Mouse (Mus musculus): ENCODE measurements around the gene Tom1l2.

Gene Tom1l2

DNA sequence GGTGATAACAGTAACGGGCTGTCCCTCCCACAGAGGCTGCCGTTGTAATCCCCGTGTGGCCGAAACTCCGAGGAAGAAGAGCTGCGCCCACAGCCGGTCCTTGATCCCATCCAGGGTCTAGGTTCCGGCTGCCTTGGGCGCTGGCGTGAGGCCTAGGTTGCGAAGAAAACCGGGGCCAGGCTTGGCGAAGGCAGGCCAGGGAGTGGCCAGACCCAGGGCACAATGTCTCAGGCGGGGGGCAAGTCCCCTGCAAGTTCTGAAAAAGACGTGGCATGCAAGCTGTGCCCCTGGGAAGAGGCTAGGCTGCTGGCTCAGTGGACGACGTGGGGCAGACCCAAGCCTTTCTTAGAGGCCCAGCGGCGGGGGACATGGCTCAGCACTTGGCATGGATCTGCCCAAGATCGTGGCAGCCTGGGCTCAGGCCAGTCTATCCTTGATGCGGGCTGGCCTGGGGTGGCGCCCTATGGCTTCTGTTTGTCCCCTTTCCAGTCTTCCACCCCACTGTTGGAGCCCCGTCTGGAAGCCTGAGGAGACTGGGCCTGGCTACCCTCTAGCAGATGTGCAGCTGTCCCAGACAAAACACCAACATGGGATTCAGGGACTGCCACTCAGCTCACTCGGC is 154.6 kb downstream of the Tom1l2 start:
- no peak for DNase-seq

DNA sequence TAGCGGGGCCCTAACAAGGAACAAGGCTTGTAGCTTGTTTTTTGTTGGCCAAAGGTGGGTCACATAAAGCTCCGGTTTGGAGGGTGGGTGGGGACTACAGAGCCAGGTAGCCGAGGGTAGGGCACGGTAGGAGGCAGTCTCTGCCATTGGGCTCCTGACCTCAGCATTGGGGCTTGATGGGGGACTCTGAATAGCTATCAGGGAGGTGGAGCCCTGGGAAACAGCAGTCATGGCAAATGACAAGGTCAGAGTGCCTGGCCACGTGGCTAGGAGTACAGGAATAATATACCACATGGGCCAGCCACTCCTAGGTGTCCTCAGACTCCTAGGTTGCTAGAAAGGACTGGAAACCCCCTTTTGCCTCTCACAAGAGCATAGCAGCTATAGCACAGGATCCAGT is 156.4 kb downstream of the Tom1l2 start:
- DNase-seq: no peak

DNA sequence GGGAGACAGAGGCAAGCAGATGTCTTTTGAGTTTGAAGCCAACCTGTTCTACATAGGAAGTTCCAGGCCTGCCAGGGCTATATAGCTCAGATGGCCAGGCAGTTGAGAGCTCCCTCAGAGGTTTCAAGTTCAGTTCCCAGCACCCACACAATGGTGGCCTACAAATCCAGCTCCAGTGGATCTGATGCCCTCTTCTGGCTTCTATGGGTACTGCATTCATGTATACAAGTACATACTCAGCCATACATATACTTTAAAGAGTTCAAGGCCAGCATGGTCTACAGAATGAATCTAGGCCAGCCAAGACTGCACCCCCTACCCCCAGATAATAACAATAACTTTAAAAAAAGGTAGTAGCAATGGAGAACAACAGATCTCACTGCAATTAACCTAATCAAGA is 157.6 kb downstream of the Tom1l2 start:
- DNase-seq: no peak

DNA sequence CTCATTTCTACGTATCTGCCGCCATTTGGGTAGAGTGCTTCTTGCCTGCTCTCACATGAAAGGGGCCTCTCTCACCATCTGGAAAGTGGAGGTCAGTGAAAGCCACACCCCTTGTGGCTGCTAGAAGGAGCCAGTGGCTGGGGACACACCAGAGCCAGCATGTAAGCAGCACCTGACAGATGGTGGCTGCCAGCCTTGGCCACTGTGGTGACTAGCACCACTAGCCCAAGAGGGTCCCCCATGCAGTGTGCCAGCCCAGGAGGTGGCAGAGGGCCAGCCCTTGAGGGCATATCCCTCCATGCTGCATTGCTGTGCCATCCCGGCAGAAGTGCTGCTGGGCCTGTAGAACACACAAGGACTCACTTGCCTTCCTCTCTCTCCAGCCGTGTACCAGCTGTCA is 159.1 kb downstream of the Tom1l2 start:
- no peak for DNase-seq

DNA sequence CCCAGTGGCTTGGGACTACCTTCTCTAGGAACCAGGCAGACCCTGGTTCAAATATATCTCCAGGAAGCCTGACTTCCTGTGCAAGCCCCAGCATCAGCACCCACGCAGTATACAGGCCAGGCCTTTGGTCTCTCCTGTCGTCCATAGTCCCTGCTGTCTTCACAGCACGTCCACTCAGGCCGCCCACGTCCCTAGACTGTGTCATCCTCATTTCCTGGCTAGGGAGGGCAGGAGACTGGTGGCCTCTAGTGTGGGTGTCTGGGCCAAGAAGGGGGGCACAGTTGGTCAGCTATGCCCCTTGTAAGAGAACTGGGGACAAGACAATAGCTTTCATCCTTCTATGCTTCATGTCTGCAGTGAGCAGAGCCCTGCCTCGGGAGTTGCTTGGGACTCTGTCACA is 160.2 kb downstream of the Tom1l2 start:
- DNase-seq: no peak

DNA sequence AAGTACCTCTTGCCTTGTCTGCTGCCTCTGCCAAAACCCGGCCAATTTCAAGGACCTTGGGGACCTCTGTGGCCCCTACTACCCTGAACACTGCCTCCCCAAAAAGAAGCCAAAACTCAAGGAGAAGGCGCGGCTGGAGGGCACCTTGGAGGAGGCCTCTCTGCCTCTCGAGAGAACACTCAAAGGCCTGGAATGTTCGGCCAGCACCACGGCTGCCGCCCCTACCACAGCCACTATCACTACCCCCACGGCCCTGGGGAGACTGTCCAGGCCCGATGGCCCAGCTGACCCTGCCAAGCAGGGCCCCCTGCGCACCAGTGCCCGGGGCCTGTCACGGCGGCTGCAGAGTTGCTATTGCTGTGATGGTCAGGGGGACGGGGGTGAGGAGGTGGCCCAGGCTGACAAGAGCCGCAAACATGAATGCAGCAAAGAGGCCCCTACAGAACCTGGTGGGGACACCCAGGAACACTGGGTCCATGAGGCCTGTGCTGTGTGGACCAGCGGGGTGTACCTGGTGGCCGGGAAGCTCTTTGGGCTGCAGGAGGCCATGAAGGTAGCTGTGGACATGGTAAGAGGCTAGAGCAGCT is 162.6 kb downstream of the Tom1l2 start:
- no peak for DNase-seq

DNA sequence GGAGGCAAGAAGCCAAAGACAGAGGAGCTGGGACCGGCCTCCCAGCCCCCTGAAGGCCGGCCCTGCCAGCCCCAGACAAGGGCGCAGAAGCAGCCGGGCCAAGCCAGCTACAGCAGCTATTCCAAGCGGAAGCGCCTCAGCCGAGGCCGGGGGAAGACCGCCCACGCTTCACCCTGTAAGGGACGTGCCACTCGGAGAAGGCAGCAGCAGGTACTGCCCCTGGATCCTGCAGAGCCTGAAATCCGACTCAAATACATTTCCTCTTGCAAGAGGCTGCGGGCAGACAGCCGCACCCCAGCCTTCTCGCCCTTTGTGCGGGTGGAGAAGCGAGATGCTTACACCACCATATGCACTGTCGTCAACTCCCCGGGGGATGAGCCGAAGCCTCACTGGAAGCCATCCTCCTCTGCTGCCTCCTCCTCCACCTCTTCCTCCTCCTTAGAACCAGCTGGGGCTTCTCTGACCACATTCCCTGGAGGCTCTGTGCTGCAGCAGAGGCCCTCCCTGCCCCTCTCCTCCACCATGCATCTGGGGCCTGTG is 163.1 kb downstream of the Tom1l2 start:
- DNase-seq: peak; percentile 50 to 64

DNA sequence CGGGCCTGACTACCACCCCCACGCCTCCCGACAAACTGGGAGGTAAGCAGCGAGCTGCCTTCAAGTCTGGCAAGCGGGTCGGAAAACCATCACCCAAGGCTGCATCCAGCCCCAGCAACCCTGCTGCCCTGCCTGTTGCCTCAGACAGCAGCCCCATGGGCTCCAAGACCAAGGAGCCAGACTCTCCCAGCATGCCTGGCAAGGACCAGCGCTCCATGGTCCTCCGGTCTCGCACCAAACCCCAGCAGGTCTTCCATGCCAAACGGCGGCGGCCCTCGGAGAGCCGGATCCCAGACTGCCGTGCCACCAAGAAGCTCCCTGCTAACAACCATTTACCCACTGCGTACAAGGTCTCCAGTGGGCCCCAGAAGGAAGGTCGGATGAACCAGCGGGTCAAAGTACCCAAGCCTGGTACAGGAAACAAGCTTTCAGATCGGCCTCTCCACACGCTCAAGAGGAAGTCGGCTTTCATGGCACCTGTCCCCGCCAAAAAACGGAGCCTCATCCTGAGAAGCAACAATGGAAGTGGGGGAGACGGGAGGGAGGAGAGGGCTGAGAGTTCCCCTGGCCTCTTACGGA is 164.3 kb downstream of the Tom1l2 start:
- DNase-seq: no peak

DNA sequence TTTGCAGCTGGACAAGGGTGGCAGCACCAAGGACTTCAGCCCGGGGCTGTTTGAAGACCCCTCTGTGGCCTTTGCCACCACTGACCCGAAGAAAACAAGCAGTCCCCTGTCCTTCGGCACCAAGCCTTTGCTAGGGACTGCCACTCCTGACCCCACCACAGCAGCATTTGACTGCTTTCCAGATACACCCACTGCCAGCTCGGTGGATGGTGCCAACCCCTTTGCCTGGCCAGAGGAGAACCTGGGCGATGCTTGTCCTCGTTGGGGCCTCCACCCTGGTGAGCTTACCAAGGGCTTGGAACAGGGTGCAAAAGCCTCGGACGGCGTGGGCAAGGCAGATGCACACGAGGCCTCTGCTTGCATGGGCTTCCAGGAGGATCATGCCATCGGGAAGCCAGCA is 165.6 kb downstream of the Tom1l2 start:
- no peak for DNase-seq

DNA sequence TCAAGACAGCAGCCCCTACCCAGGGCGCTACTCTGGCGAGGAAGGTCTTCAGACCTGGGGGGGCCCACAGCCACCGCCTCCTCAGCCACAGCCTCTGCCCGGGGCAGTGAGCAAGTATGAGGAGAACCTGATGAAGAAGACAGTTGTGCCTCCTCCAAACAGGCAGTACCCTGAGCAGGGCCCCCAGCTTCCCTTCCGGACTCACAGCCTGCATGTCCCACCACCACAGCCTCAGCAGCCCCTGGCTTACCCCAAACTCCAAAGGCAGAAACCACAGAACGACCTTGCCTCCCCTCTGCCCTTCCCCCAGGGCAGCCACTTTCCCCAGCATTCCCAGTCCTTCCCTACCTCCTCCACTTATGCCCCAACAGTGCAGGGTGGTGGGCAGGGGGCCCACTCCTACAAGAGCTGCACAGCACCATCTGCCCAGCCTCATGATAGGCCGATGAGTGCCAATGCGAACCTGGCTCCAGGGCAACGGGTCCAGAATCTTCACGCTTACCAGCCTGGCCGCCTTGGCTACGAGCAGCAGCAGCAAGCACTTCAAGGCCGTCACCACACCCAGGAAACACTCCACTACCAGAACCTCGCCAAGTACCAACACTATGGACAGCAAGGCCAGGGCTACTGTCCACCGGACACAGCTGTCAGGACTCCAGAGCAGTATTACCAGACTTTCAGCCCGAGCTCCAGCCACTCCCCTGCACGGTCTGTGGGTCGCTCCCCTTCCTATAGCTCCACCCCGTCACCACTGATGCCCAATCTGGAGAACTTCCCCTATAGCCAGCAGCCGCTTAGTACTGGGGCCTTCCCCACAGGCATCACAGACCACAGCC is 167.1 kb downstream of the Tom1l2 start:
- no peak for DNase-seq

DNA sequence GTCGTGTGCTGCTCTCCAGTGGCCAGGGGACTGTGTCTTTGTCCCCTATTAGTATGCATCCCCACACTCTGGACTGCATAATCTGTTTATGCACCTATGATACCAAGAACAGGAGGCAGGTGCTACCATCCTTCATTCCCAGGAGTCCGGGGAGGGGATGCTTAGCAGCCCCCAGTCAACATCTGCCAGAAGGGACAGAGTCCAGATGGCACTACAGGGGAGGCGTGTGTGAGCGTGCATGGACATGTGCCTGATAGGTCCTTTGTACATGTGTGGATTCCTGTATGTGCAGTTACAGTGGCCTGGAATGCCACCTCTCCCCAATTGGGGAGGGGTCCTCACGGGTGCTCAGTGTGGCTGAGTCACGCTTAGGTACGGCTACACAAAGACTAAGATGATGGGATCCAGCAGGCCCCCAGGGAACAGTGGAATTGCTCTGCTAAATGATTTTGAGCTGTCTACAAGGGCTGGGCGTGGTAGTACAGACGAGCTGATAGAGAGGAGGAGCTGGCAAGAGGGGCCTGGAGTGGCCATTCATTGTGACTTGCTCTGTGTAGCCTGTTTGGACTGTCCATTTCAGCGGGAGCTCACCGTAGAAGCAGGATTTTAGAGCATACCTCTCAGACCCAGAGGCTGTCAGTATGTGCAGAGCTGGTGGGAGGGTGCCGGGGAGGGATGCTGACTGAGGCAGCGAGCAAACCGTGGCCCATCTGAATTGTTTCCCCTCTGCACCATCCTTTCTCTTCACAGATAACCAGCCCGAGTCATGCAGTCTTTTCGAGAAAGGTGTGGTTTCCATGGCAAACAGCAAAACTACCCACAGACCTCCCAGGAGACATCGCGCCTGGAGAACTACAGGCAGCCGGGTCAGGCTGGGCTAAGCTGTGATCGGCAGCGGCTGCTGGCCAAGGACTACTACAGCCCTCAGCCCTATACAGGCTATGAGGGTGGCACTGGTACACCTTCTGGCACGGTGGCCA is 168.1 kb downstream of the Tom1l2 start:
- no peak for DNase-seq

DNA sequence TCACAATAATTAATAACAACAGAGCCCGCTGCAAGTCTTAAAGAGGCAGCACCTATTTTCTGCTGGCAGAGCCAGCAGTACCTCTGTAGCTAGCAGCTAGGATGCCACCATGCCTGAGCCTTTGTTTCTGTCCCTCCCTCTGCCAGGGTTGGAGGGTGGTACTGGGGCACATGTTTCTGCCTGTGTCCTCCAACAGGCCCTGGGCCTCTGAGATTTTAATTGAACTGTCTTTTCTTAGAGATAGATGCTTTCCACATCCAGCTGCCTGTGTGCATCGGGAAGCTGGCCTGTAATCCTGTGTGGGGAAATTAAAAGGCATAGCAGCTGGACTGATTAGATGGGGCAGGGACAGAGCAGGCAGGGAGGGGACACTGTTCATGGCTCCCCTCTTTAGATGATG is 170.0 kb downstream of the Tom1l2 start:
- no peak for DNase-seq

DNA sequence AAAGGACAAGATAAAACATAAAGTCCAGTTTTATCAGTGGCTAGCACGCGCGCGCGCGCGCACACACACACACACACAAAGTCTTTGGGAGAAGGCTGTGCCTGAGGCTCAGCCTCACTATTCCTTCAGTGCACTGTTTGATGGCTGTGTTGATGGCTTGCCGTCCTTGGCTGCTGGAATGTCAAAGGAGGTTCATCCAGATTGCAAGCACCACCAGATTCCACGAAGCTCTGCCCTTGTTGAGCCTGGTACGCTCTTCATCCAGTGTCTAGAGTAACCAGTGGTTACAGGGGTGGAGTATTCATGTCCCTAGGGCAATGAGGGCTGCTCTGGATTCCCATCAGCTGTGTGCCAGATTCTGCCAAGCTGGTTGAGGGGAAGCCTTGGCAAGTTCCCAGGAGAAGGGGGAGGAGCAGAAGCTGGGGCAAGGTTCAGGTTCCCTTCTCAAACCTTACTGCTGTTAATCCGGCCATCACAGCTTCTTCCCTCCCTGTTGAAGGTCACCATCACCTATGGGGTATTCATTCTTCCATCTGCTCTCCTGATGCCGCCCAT is 170.5 kb downstream of the Tom1l2 start:
- peak; percentile 68 to 82 for DNase-seq

DNA sequence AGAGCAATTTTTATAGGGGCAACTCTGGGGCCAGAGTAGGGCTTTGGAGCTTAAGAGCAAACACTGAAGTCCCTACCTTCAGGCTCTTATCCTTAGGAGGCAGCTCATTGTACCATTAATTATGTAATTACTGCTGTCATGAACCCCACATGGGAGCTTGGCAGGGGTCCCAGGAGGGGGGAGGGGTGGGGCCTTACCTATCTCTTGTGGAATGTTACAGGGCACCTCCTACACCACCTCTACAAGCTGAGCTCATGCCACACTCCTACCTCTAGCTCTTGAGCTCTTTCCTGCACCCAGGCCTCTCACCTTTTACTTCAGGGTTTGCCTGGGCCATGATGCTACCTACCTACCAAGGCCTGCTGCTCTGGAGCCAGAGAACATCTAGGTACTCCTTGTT is 174.2 kb downstream of the Tom1l2 start:
- DNase-seq: peak; percentile 50 to 69

DNA sequence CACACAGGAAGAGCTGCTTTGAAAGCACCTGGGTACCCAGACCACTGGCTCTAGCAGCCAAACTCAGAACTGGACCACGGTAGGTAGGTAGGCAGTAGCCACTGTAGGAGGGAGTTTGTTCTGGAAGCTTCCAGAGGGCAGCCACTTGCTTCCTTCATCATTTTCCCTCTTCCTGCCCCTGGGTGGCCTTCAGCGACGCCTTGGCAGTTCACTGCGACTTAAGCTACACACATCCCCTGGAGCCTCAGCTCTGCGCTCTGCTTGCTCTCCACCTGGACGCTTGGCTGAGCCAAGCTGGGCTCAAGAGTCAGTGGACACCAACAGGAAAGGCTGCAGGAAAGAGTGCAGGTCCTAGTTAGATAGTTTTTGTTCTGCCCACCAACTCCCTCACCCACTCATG is 174.7 kb downstream of the Tom1l2 start:
- DNase-seq: peak in 1 of 2 experiments; percentile 31

DNA sequence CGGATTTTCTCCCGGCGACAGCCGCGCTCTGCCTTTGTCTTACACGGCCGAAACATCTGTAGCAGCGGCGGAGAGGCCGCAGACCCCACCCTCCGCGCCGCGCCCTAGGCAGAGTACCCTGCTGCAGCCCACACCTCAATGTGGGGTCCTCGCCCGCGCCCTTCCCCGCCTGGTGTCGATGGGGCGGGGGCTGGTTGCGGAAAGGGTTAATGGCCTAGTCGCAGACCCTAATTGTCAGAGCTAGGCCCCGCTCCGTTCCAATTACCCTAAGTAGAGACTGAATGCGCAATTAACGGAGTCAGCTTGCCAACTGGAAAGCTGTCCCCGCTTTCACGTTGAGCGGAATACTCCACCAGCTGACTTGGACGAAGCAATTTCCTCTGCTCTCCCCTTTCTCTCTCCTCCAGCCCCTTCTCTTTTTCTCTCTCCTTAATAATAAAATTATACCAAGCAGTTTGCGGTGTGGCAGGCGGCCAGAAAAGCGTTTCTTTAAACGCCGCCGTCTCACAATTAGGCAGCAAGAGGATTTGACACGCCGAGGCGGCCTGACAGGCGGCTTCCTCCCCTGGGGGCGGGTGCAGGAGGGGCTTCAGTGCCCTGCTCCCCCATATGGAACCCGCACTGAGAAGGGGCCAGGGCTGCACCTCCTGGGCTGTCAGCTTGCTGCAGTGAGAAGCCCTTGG is 175.6 kb downstream of the Tom1l2 start:
- DNase-seq: peak; percentile 81 to 86

Data from kidney, postnatal 4 days (tissue).